Mouse (Mus musculus) liver, embryonic 11.5 days (tissue): ENCODE results near the gene Klhl9. TPM values are rescaled to one million over a fixed set of nuclear protein-coding genes. Genes with fewer than 3 reads are reported as not detected.

Experiments
- ATAC-seq: fragments of 200-750 bp; cut with Nextera tagmentation; replicated peaks from 2 replicates; pipeline ENCODE4 v1.8.0; 2017; ENCODE audit warnings: moderate number of reproducible peaks, mild to moderate bottlenecking, moderate TSS enrichment, moderate library complexity; ENCODE audit not compliant: low FRiP score
- DNase-seq: peaks from one replicate; pipeline ENCODE4 v3.0.0-alpha.2; 2017; ENCODE audit warnings: low spot score
- H3K27ac ChIP-seq: fragments of 300-500 bp; sonication (generic); 2 replicates; pipeline ENCODE4 v1.5.1; 2014; ENCODE audit warnings: mild to moderate bottlenecking, low read depth, low read length, control low read depth
- H3K27me3 ChIP-seq: fragments of 300-500 bp; sonication (generic); replicated peaks from 2 replicates; pipeline ENCODE4 v1.6.1; 2014; ENCODE audit warnings: low read length, mixed read lengths; ENCODE audit not compliant: control insufficient read depth, insufficient read depth
- H3K36me3 ChIP-seq: fragments of 300-500 bp; sonication (generic); 2 replicates; pipeline ENCODE4 v1.6.1; 2014; ENCODE audit warnings: mild to moderate bottlenecking, low read length, moderate library complexity, mixed read lengths; ENCODE audit not compliant: control insufficient read depth, insufficient read depth
- H3K4me1 ChIP-seq: fragments of 300-500 bp; sonication (generic); replicated peaks from 2 replicates; pipeline ENCODE4 v1.6.1; 2014; ENCODE audit warnings: low read length, mixed read lengths; ENCODE audit not compliant: control insufficient read depth, insufficient read depth
- H3K4me2 ChIP-seq: fragments of 300-500 bp; sonication (generic); 2 replicates; pipeline ENCODE4 v1.6.1; 2014; ENCODE audit warnings: mild to moderate bottlenecking, control low read depth, moderate library complexity
- H3K4me3 ChIP-seq: fragments of 300-500 bp; sonication (generic); 2 replicates; pipeline ENCODE4 v1.5.1; 2014; ENCODE audit warnings: low read depth, low read length, control low read depth
- H3K9ac ChIP-seq: fragments of 300-500 bp; sonication (generic); 2 replicates; pipeline ENCODE4 v1.6.1; 2014; ENCODE audit warnings: low read depth, low read length, control low read depth
- H3K9me3 ChIP-seq: fragments of 300-500 bp; sonication (generic); 2 replicates; pipeline ENCODE4 v1.6.1; 2016; ENCODE audit warnings: low read length, inconsistent platforms, mixed read lengths; ENCODE audit not compliant: control insufficient read depth
- WGBS: fragments of 180-500 bp; shearing (Covaris S2); extraction: QIAGEN DNeasy Blood & Tissue Kit; methylation state at CpG from one replicate; pipeline ENCODE4 v1.1.7; 2014; 5-methylcytosine and 5-hydroxymethylcytosine counted together
- polyA plus RNA-seq: library from polyadenylated mRNA; unstranded; fragments of >200 nt; fragmentation: Nextera tagmentation; extraction: Ambion mirVana; gene quantifications from 2 replicates; pipeline ENCODE4 v1.2.1, GENCODE M21; 2014

Gene Klhl9
- polyA plus RNA-seq, 1 experiment from 2014 or later, result 65.1 TPM

DNA sequence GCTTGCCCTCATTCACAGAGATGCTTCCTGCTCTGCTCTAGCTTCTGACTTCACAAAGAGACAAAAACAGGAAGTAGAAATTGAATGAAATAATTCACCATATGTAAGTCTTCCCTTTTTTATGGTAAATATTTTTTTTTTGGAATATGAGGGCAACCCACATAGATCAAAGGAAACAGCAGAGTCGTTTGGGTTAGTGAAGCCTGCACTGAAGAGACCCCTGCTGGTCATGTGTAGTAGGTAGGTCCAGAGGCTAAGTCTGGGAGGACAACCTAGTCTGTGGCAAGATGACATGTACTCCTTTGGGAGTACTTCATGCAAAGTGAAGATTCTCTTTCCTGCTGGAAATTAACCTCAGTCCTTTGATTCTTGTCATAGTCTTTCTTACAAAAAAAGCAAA, 5.1 kb upstream of the Klhl9 start:
- Histone ChIP-seq H3K4me2 (no peak overlapping the region), H3K36me3 (no peaks in the 10 kb centered on the region), H3K9ac (no peak overlapping the region), H3K4me3 (no peak overlapping the region), H3K27ac (no peak overlapping the region), H3K4me1 (no peaks in the 10 kb centered on the region), H3K9me3 (no peaks in the 10 kb centered on the region), H3K27me3 (no peaks in the 10 kb centered on the region)
- 0% methylated on average over 1 of the region's 1 CpGs for WGBS
- ATAC-seq (peak; percentile 60), DNase-seq (no peak)

GRCm38 (mm10) chr4:88726727-88727126, 4.5 kb upstream of the Klhl9 start:
- WGBS, result 42% methylated on average over 6 of the region's 6 CpGs
- DNase-seq (no peak), ATAC-seq (no peak)
- H3K9me3 ChIP-seq, result no peaks in the 10 kb centered on the region
- no peaks in the 10 kb centered on the region for H3K4me1 ChIP-seq
- H3K27ac ChIP-seq, result no peak overlapping the region
- H3K4me3 ChIP-seq, result no peak overlapping the region
- H3K36me3 ChIP-seq, result no peaks in the 10 kb centered on the region
- H3K9ac ChIP-seq, result no peak overlapping the region
- no peaks in the 10 kb centered on the region for H3K27me3 ChIP-seq
- no peak overlapping the region for H3K4me2 ChIP-seq

DNA sequence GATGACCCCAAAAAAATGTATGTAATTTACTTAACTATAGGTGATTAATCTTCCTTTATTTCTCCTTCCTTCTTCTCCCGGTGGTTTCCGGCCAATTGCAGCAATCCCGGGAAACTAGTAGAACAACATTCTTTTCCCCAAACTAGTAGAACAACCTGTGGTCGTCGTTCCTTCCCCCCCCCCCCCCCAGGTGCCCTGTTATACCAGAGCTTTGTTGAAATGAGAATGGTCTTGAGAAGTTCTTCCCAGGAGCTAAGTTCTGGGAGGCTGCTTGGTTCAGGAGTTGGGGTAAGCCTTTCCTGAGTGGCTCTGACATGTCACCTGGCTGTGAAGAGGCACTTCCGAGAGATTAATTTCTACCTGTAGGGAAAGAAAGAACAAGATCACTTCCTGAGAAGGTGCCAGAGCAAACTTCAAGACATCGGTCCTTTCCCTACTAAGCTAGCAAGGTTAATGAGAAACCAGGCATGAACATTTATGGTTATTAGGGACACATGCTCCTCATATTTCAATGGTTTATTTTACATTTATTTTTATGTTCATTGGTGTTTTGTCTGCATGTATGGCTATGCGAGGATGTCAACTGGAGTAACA, 1.3 kb upstream of the Klhl9 start:
- ATAC-seq (no peak), DNase-seq (no peak)
- H3K4me1 ChIP-seq, result peaks cover 20% of the 10 kb centered on the region
- H3K9me3 ChIP-seq, result no peaks in the 10 kb centered on the region
- no peaks in the 10 kb centered on the region for H3K27me3 ChIP-seq
- peaks cover 13% of the 10 kb centered on the region; the same call in 1 of the 2 replicates for H3K36me3 ChIP-seq
- H3K4me3 ChIP-seq, result no peak overlapping the region
- H3K9ac ChIP-seq, result no peak overlapping the region
- H3K27ac ChIP-seq, result no peak overlapping the region
- no peak overlapping the region for H3K4me2 ChIP-seq
- 64% methylated on average over 8 of the region's 8 CpGs for WGBS

- WGBS, result 64% methylated on average over 1 of the region's 1 CpGs
- no peak for DNase-seq
- H3K4me1 ChIP-seq, result peaks cover 21% of the 10 kb centered on the region
Measured at GRCm38 (mm10) chr4:88718715-88719114, 3.5 kb downstream of the Klhl9 start.

GRCm38 (mm10) chr4:88715059-88715458, 7.2 kb downstream of the Klhl9 start:
- H3K9ac ChIP-seq, result no peak overlapping the region
- H3K36me3 ChIP-seq, result peaks cover 14% of the 10 kb centered on the region
- no peaks in the 10 kb centered on the region for H3K9me3 ChIP-seq
- no peak overlapping the region for H3K4me2 ChIP-seq
- ATAC-seq (no peak), DNase-seq (no peak)
- H3K27me3 ChIP-seq, result no peaks in the 10 kb centered on the region
- no peak overlapping the region for H3K4me3 ChIP-seq
- peaks cover 8% of the 10 kb centered on the region for H3K4me1 ChIP-seq
- H3K27ac ChIP-seq, result no peak overlapping the region

More at GRCm38 (mm10) chr4:88718715-88719114, 3.5 kb downstream of the Klhl9 start:
- no peak for ATAC-seq
- H3K36me3 ChIP-seq, result peaks cover 25% of the 10 kb centered on the region
- H3K27me3 ChIP-seq, result no peaks in the 10 kb centered on the region
- no peak overlapping the region for H3K9ac ChIP-seq
- no peak overlapping the region for H3K27ac ChIP-seq
- H3K4me3 ChIP-seq, result peak overlapping the region; percentile 28
- H3K9me3 ChIP-seq, result no peaks in the 10 kb centered on the region
- peak overlapping the region; percentile 60 for H3K4me2 ChIP-seq

- WGBS, result 77% methylated on average over 1 of the region's 1 CpGs
- Histone ChIP-seq H3K4me3 (no peak overlapping the region), H3K4me2 (no peak overlapping the region)
Measured at GRCm38 (mm10) chr4:88714281-88714680, 8.0 kb downstream of the Klhl9 start.

GRCm38 (mm10) chr4:88707128-88707826, 15.0 kb downstream of the Klhl9 start:
- Histone ChIP-seq H3K4me1 (no peaks in the 10 kb centered on the region), H3K4me3 (no peak overlapping the region), H3K27ac (no peak overlapping the region), H3K27me3 (no peaks in the 10 kb centered on the region), H3K4me2 (no peak overlapping the region), H3K9me3 (no peaks in the 10 kb centered on the region), H3K36me3 (no peaks in the 10 kb centered on the region), H3K9ac (no peak overlapping the region)
- 89% methylated on average over 1 of the region's 1 CpGs for WGBS
- DNase-seq, result no peak
- no peak for ATAC-seq

More at GRCm38 (mm10) chr4:88714281-88714680, 8.0 kb downstream of the Klhl9 start:
- no peaks in the 10 kb centered on the region for H3K27me3 ChIP-seq
- DNase-seq (no peak), ATAC-seq (no peak)
- H3K4me1 ChIP-seq, result peaks cover 6% of the 10 kb centered on the region
- H3K27ac ChIP-seq, result no peak overlapping the region
- peaks cover 12% of the 10 kb centered on the region for H3K36me3 ChIP-seq
- H3K9me3 ChIP-seq, result no peaks in the 10 kb centered on the region
- H3K9ac ChIP-seq, result no peak overlapping the region

- H3K27ac ChIP-seq, result no peak overlapping the region
- DNase-seq (no peak), ATAC-seq (no peak)
- H3K36me3 ChIP-seq, result no peaks in the 10 kb centered on the region
- no peaks in the 10 kb centered on the region for H3K27me3 ChIP-seq
- no peaks in the 10 kb centered on the region for H3K4me1 ChIP-seq
- H3K9ac ChIP-seq, result no peak overlapping the region
- H3K4me2 ChIP-seq, result no peak overlapping the region
- no peaks in the 10 kb centered on the region for H3K9me3 ChIP-seq
- 27% methylated on average over 3 of the region's 3 CpGs for WGBS
- H3K4me3 ChIP-seq, result no peak overlapping the region
Measured at GRCm38 (mm10) chr4:88705924-88706323, 16.3 kb downstream of the Klhl9 start.

DNA sequence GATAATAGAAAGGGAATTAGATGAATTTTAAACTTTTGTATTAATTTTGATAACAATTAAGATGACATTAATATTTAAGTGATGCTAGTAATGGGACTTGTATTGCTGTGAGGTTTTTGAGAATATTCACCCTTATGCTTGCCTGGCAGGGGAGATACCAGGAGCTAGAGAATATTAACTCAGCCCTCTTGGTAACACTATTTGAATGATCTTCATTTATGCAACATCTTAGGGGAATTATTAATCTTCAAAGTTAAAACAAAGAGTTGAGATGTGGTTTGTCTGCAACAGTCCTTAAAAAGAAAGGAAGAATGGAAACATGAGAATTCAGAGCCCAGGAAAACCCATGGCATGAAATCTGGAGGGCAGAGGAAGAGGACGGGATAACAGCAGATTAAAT, 23.0 kb downstream of the Klhl9 start:
- 71% methylated on average over 1 of the region's 1 CpGs for WGBS
- H3K27ac ChIP-seq, result no peak overlapping the region
- no peaks in the 10 kb centered on the region for H3K36me3 ChIP-seq
- no peaks in the 10 kb centered on the region for H3K9me3 ChIP-seq
- no peak overlapping the region for H3K4me3 ChIP-seq
- ATAC-seq, result no peak
- H3K9ac ChIP-seq, result no peak overlapping the region
- no peak for DNase-seq
- H3K4me1 ChIP-seq, result no peaks in the 10 kb centered on the region
- H3K27me3 ChIP-seq, result no peaks in the 10 kb centered on the region; the same call in 1 of the 2 replicates
- H3K4me2 ChIP-seq, result no peak overlapping the region
